8 mouse cellular contexts compared by ENCODE assay signal in the genomic region with DNA sequence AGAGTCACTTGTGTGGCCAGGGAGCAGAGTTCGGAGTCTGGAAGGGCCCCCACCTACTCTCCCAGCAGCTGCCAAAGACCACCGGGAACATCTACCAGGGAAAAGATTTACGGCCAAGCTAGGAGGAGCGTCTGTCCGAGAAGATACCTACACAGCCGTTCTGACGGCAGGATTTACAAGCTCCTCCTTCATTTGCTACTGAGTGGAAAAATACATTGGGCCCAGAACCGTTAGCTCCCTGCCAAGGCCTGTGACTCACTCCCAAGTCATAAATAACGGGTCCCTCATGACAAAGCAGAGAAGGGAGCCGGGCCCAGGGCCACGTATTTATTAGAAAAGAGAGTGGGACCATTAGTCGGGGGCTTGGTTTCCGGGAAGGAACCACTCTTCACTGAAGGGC.
DNase-seq lines count a peak whose midpoint lies in the region; ATAC-seq and TF ChIP-seq lines count a peak whose summit lies in the region.

No protein-coding gene starts in this region.

- H3K4me1 ChIP-seq in intestine, embryonic 15.5 days (replicated peaks) = peaks cover 8% of the 10 kb centered on the region
- no peaks in the 10 kb centered on the region for H3K4me1 ChIP-seq in midbrain, embryonic 16.5 days (ENCODE audit: control insufficient read depth, insufficient read depth, low read length)
- H3K4me1 ChIP-seq in hindbrain, embryonic 16.5 days (ENCODE audit: control insufficient read depth, insufficient read depth, low read depth, low read length) = no peaks in the 10 kb centered on the region; the same call in 1 of the 2 replicates

- no peak for TF ChIP-seq POLR2A in myocyte (IDR thresholded peaks at IDR 0.05; ENCODE audit: insufficient read length, low read depth)

- H3K36me3 ChIP-seq in intestine, embryonic 15.5 days = no peaks in the 10 kb centered on the region
- H3K36me3 ChIP-seq in myocyte (ENCODE audit: control insufficient read depth, insufficient read depth) = no peaks in the 10 kb centered on the region
- H3K36me3 ChIP-seq in midbrain, embryonic 16.5 days (ENCODE audit: control insufficient read depth, insufficient read depth, low read length) = no peaks in the 10 kb centered on the region
- H3K36me3 ChIP-seq in hindbrain, embryonic 16.5 days (ENCODE audit: control insufficient read depth, insufficient read depth, low read length) = no peaks in the 10 kb centered on the region

- peak; percentile 59 for ATAC-seq in intestine, embryonic 15.5 days
- no peak for ATAC-seq in midbrain, embryonic 16.5 days
- no peak for ATAC-seq in hindbrain, embryonic 16.5 days

- no peak overlapping the region for H3K4me3 ChIP-seq in intestine, embryonic 15.5 days (replicated peaks)
- no peak overlapping the region for H3K4me3 ChIP-seq in myocyte
- H3K4me3 ChIP-seq in midbrain, embryonic 16.5 days (ENCODE audit: low read depth, low read length) = no peak overlapping the region
- no peak overlapping the region for H3K4me3 ChIP-seq in hindbrain, embryonic 16.5 days (ENCODE audit: low read length)

- H3K9me3 ChIP-seq in intestine, embryonic 15.5 days = no peaks in the 10 kb centered on the region
- H3K9me3 ChIP-seq in midbrain, embryonic 16.5 days (replicated peaks; ENCODE audit: control insufficient read depth, low read length, poor library complexity, severe bottlenecking) = no peaks in the 10 kb centered on the region
- no peaks in the 10 kb centered on the region for H3K9me3 ChIP-seq in hindbrain, embryonic 16.5 days (ENCODE audit: control insufficient read depth, low read length)

- H3K27ac ChIP-seq in intestine, embryonic 15.5 days = no peak overlapping the region
- no peak overlapping the region for H3K27ac ChIP-seq in midbrain, embryonic 16.5 days (ENCODE audit: low read length)
- H3K27ac ChIP-seq in hindbrain, embryonic 16.5 days (ENCODE audit: low read depth, low read length) = no peak overlapping the region

- DNase-seq in layer of hippocampus, adult 18-20 months (ENCODE audit: low spot score in 2 of 2) = peak; percentile 48 to 67
- DNase-seq in layer of hippocampus, postnatal 14 days (ENCODE audit: low spot score in 2 of 2) = no peak
- DNase-seq in adrenal gland, postnatal 10 days = peak; percentile 82
- no peak for DNase-seq in liver

- H3K27me3 ChIP-seq in intestine, embryonic 15.5 days (replicated peaks) = no peaks in the 10 kb centered on the region
- H3K27me3 ChIP-seq in myocyte (ENCODE audit: control insufficient read depth, insufficient read depth, insufficient read length) = no peaks in the 10 kb centered on the region
- no peaks in the 10 kb centered on the region for H3K27me3 ChIP-seq in midbrain, embryonic 16.5 days (ENCODE audit: control insufficient read depth, insufficient read depth, low read depth, low read length)
- no peaks in the 10 kb centered on the region for H3K27me3 ChIP-seq in hindbrain, embryonic 16.5 days (replicated peaks; ENCODE audit: control insufficient read depth, insufficient read depth, low read length)

- H3K9ac ChIP-seq in intestine, embryonic 15.5 days = no peak overlapping the region
- H3K9ac ChIP-seq in midbrain, embryonic 16.5 days (ENCODE audit: low read depth, low read length) = no peak overlapping the region
- H3K9ac ChIP-seq in hindbrain, embryonic 16.5 days (ENCODE audit: low read depth, low read length) = no peak overlapping the region

- no peak overlapping the region; the same call in 1 of the 2 replicates for H3K4me2 ChIP-seq in intestine, embryonic 15.5 days (replicated peaks)
- H3K4me2 ChIP-seq in myocyte (ENCODE audit: low read depth) = peak overlapping the region; percentile 51
- H3K4me2 ChIP-seq in midbrain, embryonic 16.5 days (ENCODE audit: low read length) = no peak overlapping the region
- H3K4me2 ChIP-seq in hindbrain, embryonic 16.5 days (ENCODE audit: low read length) = no peak overlapping the region

- WGBS in intestine, embryonic 15.5 days = 25% methylated on average over 13 of the region's 13 CpGs
- WGBS in midbrain, embryonic 16.5 days = 85% methylated on average over 13 of the region's 13 CpGs
- WGBS in hindbrain, embryonic 16.5 days = 68% methylated on average over 13 of the region's 13 CpGs

- H3K79me2 ChIP-seq in myocyte (ENCODE audit: control insufficient read depth, insufficient read depth) = no peaks in the 10 kb centered on the region

- no peak overlapping the region for H3ac ChIP-seq in myocyte (ENCODE audit: control insufficient read depth, insufficient read length)

TF ChIP-seq in myocyte, 11 proteins besides CTCF, POLR2A, EP300 and RAD21:
- TF ChIP-seq MYOG (IDR thresholded peaks at IDR 0.05; ENCODE audit: control insufficient read depth in 1 of 3, insufficient read depth in 1 of 3, insufficient read length in 2 of 3, low read depth in 2 of 3) (no peak), TCF3 (IDR thresholded peaks at IDR 0.05; ENCODE audit: insufficient read length, low read depth) (no peak), POLR2AphosphoS2 (IDR thresholded peaks at IDR 0.05; ENCODE audit: insufficient read length, low read depth) (no peak), MAX (IDR thresholded peaks at IDR 0.05; ENCODE audit: low read depth) (no peak), CEBPB (IDR thresholded peaks at IDR 0.05; ENCODE audit: insufficient read depth, poor library complexity, severe bottlenecking) (no peak), SRF (IDR thresholded peaks at IDR 0.05; ENCODE audit: control insufficient read depth, insufficient read length, low read depth) (no peak), REST (IDR thresholded peaks at IDR 0.05; ENCODE audit: insufficient read depth, insufficient read length) (no peak), E2F4 (IDR thresholded peaks at IDR 0.05; ENCODE audit: insufficient read depth) (no peak), TCF12 (IDR thresholded peaks at IDR 0.05; ENCODE audit: insufficient read depth, poor library complexity, severe bottlenecking) (no peak), MYOD1 (IDR thresholded peaks at IDR 0.05; ENCODE audit: control insufficient read depth in 1 of 3, insufficient read length in 2 of 3, low read depth in 2 of 3) (no peak), USF1 (IDR thresholded peaks at IDR 0.05; ENCODE audit: low read depth) (no peak)

Comparison
In these comparisons a context has a peak if more than half of its experiments do, and no peak if none do; other contexts are left out.
1. DNase-seq: peak in layer of hippocampus, adult 18-20 months (2 of 2) and adrenal gland, postnatal 10 days (single experiment); none in layer of hippocampus, postnatal 14 days (0 of 2) and liver (single experiment).